Mouse (Mus musculus) ES-Bruce4 (cell line): Measurements from ENCODE around the gene Col6a6.

Experiments used
- CTCF ChIP-seq: IDR thresholded peaks from one replicate; pipeline ENCODE4 v1.8.1; 2011; ENCODE audit warnings: low read depth, low read length
- POLR2A ChIP-seq: IDR thresholded peaks from one replicate; pipeline ENCODE4 v1.8.1; 2011; ENCODE audit warnings: low read length; ENCODE audit not compliant: insufficient read depth

- TF ChIP-seq CTCF, result no peak
- peak; percentile 24 for TF ChIP-seq POLR2A
Observed at GRCm38 (mm10) chr9:105642460-105643371, 185.2 kb downstream of the Col6a6 start, which contains the start of gene Pik3r4.
